Mouse (Mus musculus): ENCODE measurements at regions not wholly inside any gene's neighbourhood (a gene's known extent, or its start where the extent isn't known, plus 50 kb on each side); places are given as distances from the start of the nearest gene placed in this dataset.

- DNase-seq = no peak
Observed at GRCm38 (mm10) chr6:117237096-117237495, 68.8 kb downstream of the Cxcl12 start.

- DNase-seq = no peak
Observed at GRCm38 (mm10) chr6:117241206-117241605, 72.9 kb downstream of the Cxcl12 start.

- no peak for DNase-seq
Observed at GRCm38 (mm10) chr6:117245398-117245797, 77.1 kb downstream of the Cxcl12 start.

GRCm38 (mm10) chr6:117245849-117246248 is 77.5 kb downstream of the Cxcl12 start:
- DNase-seq = no peak

GRCm38 (mm10) chr6:117249230-117249921 is 81.0 kb downstream of the Cxcl12 start:
- DNase-seq = peak; percentile 38

GRCm38 (mm10) chr6:117250051-117250450 is 81.7 kb downstream of the Cxcl12 start:
- no peak for DNase-seq

GRCm38 (mm10) chr6:117251383-117251925 is 83.1 kb downstream of the Cxcl12 start:
- DNase-seq = no peak

- no peak for DNase-seq
Observed at GRCm38 (mm10) chr6:117252361-117252760, 84.0 kb downstream of the Cxcl12 start.

- no peak for DNase-seq
Observed at GRCm38 (mm10) chr6:117253036-117253435, 84.7 kb downstream of the Cxcl12 start.

- DNase-seq = no peak
Observed at GRCm38 (mm10) chr6:117253586-117254330, 85.4 kb downstream of the Cxcl12 start.

- peak; percentile 61 for DNase-seq
Observed at GRCm38 (mm10) chr6:117254620-117255228, 86.4 kb downstream of the Cxcl12 start.

- DNase-seq = no peak
Observed at GRCm38 (mm10) chr6:117255399-117256098, 87.2 kb downstream of the Cxcl12 start.

- DNase-seq = no peak
Observed at GRCm38 (mm10) chr6:117256099-117256471, 87.8 kb downstream of the Cxcl12 start.

GRCm38 (mm10) chr6:117257591-117257990 is 89.3 kb downstream of the Cxcl12 start:
- DNase-seq = no peak

- DNase-seq = no peak
Observed at GRCm38 (mm10) chr6:117267906-117268305, 99.6 kb downstream of the Cxcl12 start.

GRCm38 (mm10) chr6:117268376-117268775 is 100.0 kb downstream of the Cxcl12 start:
- no peak for DNase-seq

- DNase-seq = no peak
Observed at GRCm38 (mm10) chr6:117270261-117270660, 101.9 kb downstream of the Cxcl12 start.

- no peak for DNase-seq
Observed at GRCm38 (mm10) chr6:117271562-117272226, 103.4 kb downstream of the Cxcl12 start.

- no peak for DNase-seq
Observed at GRCm38 (mm10) chr6:117272227-117272955, 104.1 kb downstream of the Cxcl12 start.

GRCm38 (mm10) chr6:117275915-117276314 is 107.6 kb downstream of the Cxcl12 start:
- DNase-seq = no peak

GRCm38 (mm10) chr6:117276850-117277249 is 108.5 kb downstream of the Cxcl12 start:
- no peak for DNase-seq

All from gastrocnemius, postnatal 10 days (tissue).